Mouse (Mus musculus) neural tube, embryonic 13.5 days (tissue): ENCODE data around the gene Hsdl2. TPM values are rescaled to one million over a fixed set of nuclear protein-coding genes. Genes with fewer than 3 reads are reported as not detected.
A peak's percentile ranks its signal among the peaks of the same experiment; 100 is the strongest.
"Not testable (repeated sequence)": the region's sequence is repeated elsewhere in the genome, so short reads cannot be mapped to it uniquely, and the experiment has no call there.

Experiments
- ATAC-seq: fragments of 200-750 bp; cut with Nextera tagmentation; 2 replicates; pipeline ENCODE4 v1.8.0; 2017; ENCODE audit warnings: low read depth, mild to moderate bottlenecking, moderate TSS enrichment, moderate library complexity
- H3K27ac ChIP-seq: fragments of 300-500 bp; sonication (generic); replicated peaks from 2 replicates; pipeline ENCODE4 v1.5.1; 2015; ENCODE audit warnings: moderate library complexity, mild to moderate bottlenecking, inconsistent platforms
- H3K27me3 ChIP-seq: fragments of 300-500 bp; sonication (generic); 2 replicates; pipeline ENCODE4 v1.6.1; 2015; ENCODE audit warnings: mild to moderate bottlenecking, inconsistent platforms
- H3K36me3 ChIP-seq: fragments of 300-500 bp; sonication (generic); 2 replicates; pipeline ENCODE4 v1.6.1; 2015; ENCODE audit warnings: mild to moderate bottlenecking, inconsistent platforms
- H3K4me1 ChIP-seq: fragments of 300-500 bp; sonication (generic); replicated peaks from 2 replicates; pipeline ENCODE4 v1.6.1; 2015; ENCODE audit warnings: inconsistent platforms
- H3K4me2 ChIP-seq: fragments of 300-500 bp; sonication (generic); 2 replicates; pipeline ENCODE4 v1.6.1; 2015; ENCODE audit warnings: inconsistent platforms, mild to moderate bottlenecking, moderate library complexity
- H3K4me3 ChIP-seq: fragments of 300-500 bp; sonication (generic); 2 replicates; pipeline ENCODE4 v1.5.1; 2015; ENCODE audit warnings: mild to moderate bottlenecking, inconsistent platforms
- H3K9ac ChIP-seq: fragments of 300-500 bp; sonication (generic); 2 replicates; pipeline ENCODE4 v1.6.1; 2015; ENCODE audit warnings: moderate library complexity, mild to moderate bottlenecking, inconsistent platforms
- H3K9me3 ChIP-seq: fragments of 300-500 bp; sonication (generic); 2 replicates; pipeline ENCODE4 v1.6.1; 2016; ENCODE audit warnings: inconsistent platforms
- WGBS: fragments of 180-500 bp; shearing (Covaris S2); methylation state at CpG from one replicate; pipeline ENCODE4 v1.1.7; 2015; 5-methylcytosine and 5-hydroxymethylcytosine counted together
- polyA plus RNA-seq: library from polyadenylated mRNA; unstranded; fragments of >200 nt; fragmentation: Nextera tagmentation; extraction: Ambion mirVana; gene quantifications from 2 replicates; pipeline ENCODE4 v1.2.1, GENCODE M21; 2015

Hsdl2 gene
- polyA plus RNA-seq, 1 experiment from 2014 or later: 50.5 TPM

DNA sequence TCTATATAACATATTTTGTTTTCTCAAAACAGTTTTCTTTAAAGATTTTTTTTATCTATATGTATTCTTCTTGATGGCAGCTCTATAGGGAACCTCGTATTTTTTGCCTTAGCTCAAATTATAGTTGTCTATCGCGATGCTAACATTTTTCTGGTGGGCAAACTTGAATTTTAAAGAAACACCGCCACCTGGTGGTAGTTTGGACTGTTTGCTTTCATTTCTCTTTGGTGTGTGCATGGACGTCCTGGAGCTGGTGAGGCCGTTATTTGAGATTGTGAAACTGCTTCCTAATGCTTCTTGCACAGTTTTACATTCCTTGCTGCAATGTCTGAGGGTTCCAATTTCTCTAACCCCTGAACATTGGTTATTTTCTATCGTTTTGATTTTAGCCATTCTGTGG is 11.8 kb upstream of the Hsdl2 start:
- 3% methylated on average over 7 of the region's 7 CpGs for WGBS
- Histone ChIP-seq H3K27ac (no peak overlapping the region), H3K9ac (no peak overlapping the region), H3K4me1 (no peaks in the 10 kb centered on the region), H3K4me3 (no peak overlapping the region), H3K36me3 (no peaks in the 10 kb centered on the region), H3K9me3 (no peaks in the 10 kb centered on the region), H3K4me2 (no peak overlapping the region), H3K27me3 (no peaks in the 10 kb centered on the region)
- ATAC-seq: peak; percentile 32; the same call in 1 of the 2 replicates

GRCm38 (mm10) chr4:59570519-59570918 is 10.8 kb upstream of the Hsdl2 start:
- not testable (repeated sequence) for ATAC-seq, H3K4me3 ChIP-seq, H3K27ac ChIP-seq, H3K36me3 ChIP-seq, H3K9ac ChIP-seq, H3K9me3 ChIP-seq, H3K4me1 ChIP-seq, H3K27me3 ChIP-seq, H3K4me2 ChIP-seq
- WGBS: 94% methylated on average over 8 of the region's 8 CpGs

DNA sequence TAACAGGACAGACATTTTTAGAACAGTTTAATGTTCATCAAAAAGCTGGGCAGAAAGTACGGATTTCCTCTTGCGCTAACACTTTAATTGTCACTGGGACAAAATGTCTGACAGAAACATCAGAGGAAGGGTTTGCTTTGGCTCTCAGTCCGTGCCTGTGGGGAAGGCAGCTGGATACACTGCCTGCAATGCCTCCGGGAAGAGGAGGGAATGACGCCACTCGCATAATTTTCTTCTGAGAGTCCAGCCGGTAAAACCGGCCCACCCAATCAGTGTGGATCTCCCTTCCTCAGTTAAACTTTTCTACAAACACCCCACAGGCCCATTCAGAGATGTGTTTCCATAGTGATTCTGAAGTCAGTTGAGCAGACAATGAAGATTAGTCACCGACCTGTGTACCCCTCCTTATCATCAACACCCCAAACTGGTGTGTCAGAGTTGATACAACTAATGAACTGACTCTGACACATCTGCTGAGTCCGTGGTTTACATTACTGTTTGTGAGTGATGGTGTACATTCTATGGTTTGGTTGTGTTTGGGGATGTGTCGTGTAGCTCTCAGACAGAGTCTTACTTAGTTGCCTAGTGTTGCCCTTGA is 8.7 kb upstream of the Hsdl2 start:
- Histone ChIP-seq H3K9ac (no peak overlapping the region), H3K4me1 (no peaks in the 10 kb centered on the region), H3K9me3 (no peaks in the 10 kb centered on the region), H3K4me2 (no peak overlapping the region), H3K4me3 (no peak overlapping the region), H3K27ac (no peak overlapping the region), H3K27me3 (no peaks in the 10 kb centered on the region), H3K36me3 (no peaks in the 10 kb centered on the region)
- 85% methylated on average over 11 of the region's 11 CpGs for WGBS
- ATAC-seq: no peak

- no peaks in the 10 kb centered on the region for H3K9me3 ChIP-seq
- H3K4me2 ChIP-seq: no peak overlapping the region
- H3K36me3 ChIP-seq: no peaks in the 10 kb centered on the region
- H3K4me3 ChIP-seq: no peak overlapping the region
- ATAC-seq: no peak
- H3K9ac ChIP-seq: no peak overlapping the region
- WGBS: 87% methylated on average over 11 of the region's 11 CpGs
- no peak overlapping the region for H3K27ac ChIP-seq
- no peaks in the 10 kb centered on the region for H3K27me3 ChIP-seq
- H3K4me1 ChIP-seq: peaks cover 13% of the 10 kb centered on the region
These were observed 6.0 kb upstream of the Hsdl2 start for GRCm38 (mm10) chr4:59575184-59575958.

- H3K4me3 ChIP-seq: peak overlapping the region; percentile 76
- H3K9ac ChIP-seq: peak overlapping the region; percentile 77
- no peaks in the 10 kb centered on the region for H3K27me3 ChIP-seq
- no peaks in the 10 kb centered on the region for H3K36me3 ChIP-seq
- WGBS: under 1% methylated on average over 23 of the region's 23 CpGs
- no peaks in the 10 kb centered on the region for H3K9me3 ChIP-seq
- peak; percentile 69 for ATAC-seq
- peak overlapping the region; percentile 80 for H3K4me2 ChIP-seq
- H3K4me1 ChIP-seq: peaks cover 28% of the 10 kb centered on the region
- peak overlapping the region; percentile 93 for H3K27ac ChIP-seq
These were observed 675 bp upstream of the Hsdl2 start for GRCm38 (mm10) chr4:59580495-59581281.

- Histone ChIP-seq H3K36me3 (no peaks in the 10 kb centered on the region), H3K9me3 (no peaks in the 10 kb centered on the region), H3K27ac (no peak overlapping the region), H3K4me3 (peak overlapping the region; percentile 76), H3K9ac (peak overlapping the region; percentile 26; the same call in 1 of the 2 replicates), H3K4me2 (peak overlapping the region; percentile 80), H3K27me3 (no peaks in the 10 kb centered on the region), H3K4me1 (peaks cover 28% of the 10 kb centered on the region)
- 27% methylated on average over 6 of the region's 6 CpGs for WGBS
- ATAC-seq: no peak
These were observed 823 bp downstream of the Hsdl2 start for GRCm38 (mm10) chr4:59582186-59582585.

- no peak for ATAC-seq
- Histone ChIP-seq H3K9me3 (no peaks in the 10 kb centered on the region), H3K27me3 (no peaks in the 10 kb centered on the region), H3K4me3 (no peak overlapping the region), H3K4me2 (no peak overlapping the region), H3K27ac (no peak overlapping the region), H3K9ac (no peak overlapping the region), H3K36me3 (no peaks in the 10 kb centered on the region), H3K4me1 (peaks cover 18% of the 10 kb centered on the region)
- 76% methylated on average over 5 of the region's 5 CpGs for WGBS
These were observed 3.7 kb downstream of the Hsdl2 start for GRCm38 (mm10) chr4:59585097-59585496.

DNA sequence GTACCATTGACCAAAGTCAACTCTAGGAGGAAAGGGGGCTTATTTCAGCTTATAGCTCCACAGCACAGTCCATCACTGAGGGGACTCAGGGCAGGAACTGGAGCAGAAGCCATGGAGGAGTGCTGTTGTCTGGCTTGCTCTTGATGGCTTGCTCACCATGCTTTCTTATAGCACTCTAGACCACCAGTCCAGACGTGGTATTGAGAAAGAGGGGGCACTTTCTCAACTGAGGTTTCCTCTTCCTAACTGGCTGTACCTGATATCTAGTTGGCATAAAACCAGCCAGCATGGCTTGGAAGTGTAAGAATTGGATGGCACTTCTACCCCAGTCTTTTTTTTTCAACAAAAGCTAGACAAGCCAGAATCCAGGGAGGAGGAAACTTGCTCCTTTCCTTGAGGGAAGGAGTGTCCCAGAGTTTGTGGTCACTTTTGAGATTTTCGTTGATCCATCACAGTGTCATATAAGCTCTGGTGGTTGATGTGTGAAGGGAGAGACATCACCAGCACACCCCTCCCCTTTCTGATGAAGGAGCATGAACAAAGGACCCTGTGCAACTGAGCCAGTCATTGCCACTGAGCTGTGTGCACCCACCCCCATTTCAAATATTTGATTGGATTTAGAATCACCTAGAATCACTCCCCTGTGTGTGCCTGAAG is 6.0 kb downstream of the Hsdl2 start:
- Histone ChIP-seq H3K9ac (no peak overlapping the region), H3K4me1 (peaks cover 5% of the 10 kb centered on the region), H3K36me3 (0 out of 2 replicates have a peak, but pooled peaks cover 1% of the 10 kb centered on the region), H3K9me3 (no peaks in the 10 kb centered on the region), H3K27me3 (no peaks in the 10 kb centered on the region), H3K27ac (no peak overlapping the region), H3K4me2 (no peak overlapping the region), H3K4me3 (no peak overlapping the region)
- WGBS: 68% methylated on average over 2 of the region's 2 CpGs
- no peak for ATAC-seq

GRCm38 (mm10) chr4:59587872-59588226 is 6.5 kb downstream of the Hsdl2 start:
- H3K27me3 ChIP-seq: no peaks in the 10 kb centered on the region
- no peak for ATAC-seq
- no peak overlapping the region for H3K9ac ChIP-seq
- H3K36me3 ChIP-seq: 0 out of 2 replicates have a peak, but pooled peaks cover 3% of the 10 kb centered on the region
- H3K4me3 ChIP-seq: no peak overlapping the region
- no peak overlapping the region for H3K4me2 ChIP-seq
- WGBS: 95% methylated on average over 1 of the region's 1 CpGs
- H3K27ac ChIP-seq: no peak overlapping the region
- no peaks in the 10 kb centered on the region for H3K9me3 ChIP-seq
- 0 out of 2 replicates have a peak, but pooled peaks cover under 1% of the 10 kb centered on the region for H3K4me1 ChIP-seq

- Histone ChIP-seq H3K27me3 (no peaks in the 10 kb centered on the region), H3K4me1 (no peaks in the 10 kb centered on the region), H3K27ac (no peak overlapping the region), H3K4me3 (no peak overlapping the region), H3K9ac (no peak overlapping the region), H3K36me3 (peaks cover 38% of the 10 kb centered on the region), H3K4me2 (no peak overlapping the region), H3K9me3 (no peaks in the 10 kb centered on the region)
- no peak for ATAC-seq
- WGBS: 80% methylated on average over 2 of the region's 2 CpGs
These were observed 13.3 kb downstream of the Hsdl2 start for GRCm38 (mm10) chr4:59594614-59595013.

DNA sequence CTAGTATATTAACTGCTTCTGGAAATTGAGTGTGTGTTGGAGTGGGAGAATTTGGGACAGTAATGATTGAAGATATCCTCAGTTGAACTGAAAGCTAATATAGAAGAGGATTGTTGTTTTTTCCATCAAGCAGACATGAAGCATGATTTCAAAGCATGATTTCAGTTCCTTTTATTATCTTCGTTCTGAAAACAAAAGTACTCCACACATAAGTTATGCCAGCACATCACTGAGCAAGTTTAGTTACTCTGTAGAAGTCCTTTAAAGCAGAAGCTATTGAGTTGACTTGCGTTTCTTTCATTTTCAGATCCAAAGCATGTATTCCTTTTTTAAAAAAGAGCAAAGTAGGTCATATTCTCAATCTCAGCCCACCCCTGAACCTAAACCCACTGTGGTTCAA is 15.2 kb downstream of the Hsdl2 start:
- Histone ChIP-seq H3K4me2 (no peak overlapping the region), H3K36me3 (peaks cover 40% of the 10 kb centered on the region), H3K27ac (no peak overlapping the region), H3K9me3 (no peaks in the 10 kb centered on the region), H3K27me3 (no peaks in the 10 kb centered on the region), H3K4me3 (no peak overlapping the region), H3K9ac (no peak overlapping the region), H3K4me1 (no peaks in the 10 kb centered on the region)
- no peak for ATAC-seq
- WGBS: 94% methylated on average over 2 of the region's 2 CpGs

- no peak overlapping the region for H3K4me3 ChIP-seq
- H3K4me2 ChIP-seq: no peak overlapping the region
- no peak overlapping the region for H3K9ac ChIP-seq
- H3K27ac ChIP-seq: no peak overlapping the region
- no peak for ATAC-seq
- WGBS: 91% methylated on average over 4 of the region's 4 CpGs
- H3K27me3 ChIP-seq: no peaks in the 10 kb centered on the region
- H3K4me1 ChIP-seq: no peaks in the 10 kb centered on the region
- peaks cover 25% of the 10 kb centered on the region for H3K36me3 ChIP-seq
- no peaks in the 10 kb centered on the region for H3K9me3 ChIP-seq
These were observed 21.3 kb downstream of the Hsdl2 start for GRCm38 (mm10) chr4:59602704-59603103.
